Mouse (Mus musculus) cerebellum, adult 9-10 months (tissue): ENCODE measurements around the gene Cnr2.

Experiments used
- DNase-seq: peaks from one replicate; pipeline ENCODE4 v3.0.0; 2022

Gene Cnr2

DNA sequence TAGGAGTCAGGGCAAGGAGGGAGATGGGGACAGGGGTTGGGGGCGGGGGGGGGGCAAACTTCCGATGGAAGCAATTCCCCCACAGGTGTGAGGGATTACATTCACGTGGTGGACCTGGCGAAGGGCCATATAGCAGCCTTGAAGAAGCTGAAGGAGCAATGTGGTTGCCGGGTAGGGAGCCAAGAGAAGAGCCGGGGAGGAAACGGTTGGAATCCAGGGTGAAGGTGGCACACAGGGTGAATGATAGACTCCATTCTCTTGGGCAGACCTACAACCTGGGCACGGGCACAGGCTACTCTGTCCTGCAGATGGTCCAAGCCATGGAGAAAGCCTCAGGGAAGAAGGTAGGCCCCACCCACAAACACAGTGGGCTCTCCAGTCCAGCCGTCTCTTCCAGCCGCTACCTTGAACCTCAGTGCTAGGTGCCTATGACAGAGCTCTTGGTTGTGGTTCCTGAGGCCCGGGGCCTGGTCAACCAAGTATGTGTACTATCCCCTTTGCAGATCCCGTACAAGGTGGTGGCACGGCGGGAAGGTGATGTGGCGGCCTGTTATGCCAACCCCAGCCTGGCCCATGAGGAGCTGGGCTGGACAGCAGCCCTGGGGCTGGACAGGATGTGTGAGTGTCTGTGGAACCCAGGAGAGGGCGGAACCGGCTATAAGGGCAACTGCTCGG is 72.0 kb downstream of the Cnr2 start:
- no peak for DNase-seq

DNA sequence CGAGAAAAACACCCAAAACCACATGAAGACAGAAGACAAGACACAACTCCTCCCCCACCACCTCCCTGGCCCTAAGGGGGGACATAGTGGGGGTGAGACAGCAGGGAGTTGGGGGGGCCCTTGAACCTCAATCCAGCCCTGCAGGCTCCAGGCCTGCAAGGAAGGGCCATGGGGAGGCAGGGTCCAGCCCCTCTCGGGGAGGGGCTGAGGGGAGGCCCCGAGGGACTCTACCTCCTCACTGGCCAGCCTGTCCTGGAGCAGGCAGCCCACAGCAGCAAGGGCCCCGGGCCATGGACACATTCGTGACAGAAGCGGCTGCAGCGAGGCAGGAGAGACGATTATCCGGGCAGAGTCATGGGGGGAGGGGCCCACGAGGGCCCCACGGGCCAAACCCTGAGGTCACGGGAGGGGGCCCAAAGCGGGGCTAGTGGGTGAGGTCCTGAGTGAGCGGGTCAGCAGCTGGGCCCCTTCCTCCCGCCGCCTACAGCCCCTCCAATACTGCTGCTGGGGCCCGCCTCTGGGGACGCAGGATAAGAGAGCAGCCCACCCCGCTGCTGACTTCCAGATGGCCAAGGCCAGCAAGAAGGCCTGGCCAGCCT is 73.2 kb downstream of the Cnr2 start:
- no peak for DNase-seq

DNA sequence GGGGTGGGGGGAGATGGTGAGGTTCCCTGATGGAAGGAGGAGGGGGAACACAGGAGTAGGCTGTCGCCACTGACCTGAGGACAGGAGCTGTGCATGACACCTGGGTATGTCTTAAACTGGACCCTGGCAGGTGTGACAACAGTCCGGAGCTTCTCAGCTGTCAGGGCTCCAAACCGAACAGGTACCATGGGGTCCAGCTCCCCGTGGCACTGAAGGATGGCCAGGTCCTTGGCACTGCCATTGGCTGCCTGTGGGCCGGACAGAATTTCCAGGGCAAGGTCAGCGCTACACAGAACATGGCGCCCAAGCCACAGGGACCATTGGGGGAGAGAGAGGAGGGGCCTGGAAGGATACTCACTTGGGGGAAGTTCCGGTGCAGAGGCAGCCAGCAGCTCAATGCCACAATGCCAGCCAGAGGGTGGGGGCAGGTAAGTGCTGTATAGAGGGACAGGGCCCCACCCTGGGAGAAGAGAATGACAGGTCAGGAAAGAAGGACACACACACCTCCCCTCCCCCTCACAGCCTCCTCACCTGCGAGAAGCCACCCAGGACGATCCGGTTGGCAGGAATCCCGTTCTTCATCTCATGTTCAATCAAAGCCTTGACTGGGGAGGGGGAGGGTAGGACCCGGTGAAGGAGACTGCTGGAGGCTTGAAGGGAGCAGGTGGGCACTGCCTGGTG is 74.0 kb downstream of the Cnr2 start:
- DNase-seq: peak; percentile 54
